Mouse (Mus musculus): ENCODE measurements around the gene Dlk2. TPM values are rescaled to one million over a fixed set of nuclear protein-coding genes. Genes with fewer than 3 reads are reported as not detected.

The Dlk2 gene
- not detected for total RNA-seq (2023)

GRCm38 (mm10) chr17:46297364-46298219 lies at the start of gene Dlk2:
Gene Dlk2, plus strand, starts transcription at chr17:46297421.

GRCm38 (mm10) chr17:46247512-46248188 lies 49.6 kb upstream of the Dlk2 start, which contains the start of the genes Polr1c and Yipf3:
Gene Polr1c, minus strand, starts transcription at chr17:46248054.
Gene Yipf3, plus strand, starts transcription at chr17:46248080.

GRCm38 (mm10) chr17:46253452-46254084 lies 43.7 kb upstream of the Dlk2 start, which contains the start of gene Lrrc73:
Gene Lrrc73, plus strand, starts transcription at chr17:46253531.

GRCm38 (mm10) chr17:46282483-46283123 lies 14.6 kb upstream of the Dlk2 start, which contains the start of gene Tjap1:
Gene Tjap1, minus strand, starts transcription at chr17:46283026.

GRCm38 (mm10) chr17:46327906-46328534 lies 30.8 kb downstream of the Dlk2 start, which contains the start of gene Abcc10:
Gene Abcc10, minus strand, starts transcription at chr17:46328352.

Other genes with a start within 250 kb of the Dlk2 start
- gene Mrps18a, start 186.4 kb upstream of the Dlk2 start, total RNA-seq (2023), result 61.7 TPM
- gene Rsph9, start 153.2 kb upstream of the Dlk2 start, total RNA-seq (2023), result not detected
- gene Mad2l1bp, start 143.9 kb upstream of the Dlk2 start, total RNA-seq (2023), result 21.1 TPM
- gene Gtpbp2, start 136.4 kb upstream of the Dlk2 start, total RNA-seq (2023), result 165 TPM
- gene Polh, start 94.8 kb upstream of the Dlk2 start, total RNA-seq (2023), result 11.8 TPM
- 32.3 TPM for gene Xpo5, start 94.6 kb upstream of the Dlk2 start, total RNA-seq (2023)
- 67.4 TPM for gene Polr1c, start 49.4 kb upstream of the Dlk2 start, total RNA-seq (2023)
- 105 TPM for gene Yipf3, start 49.3 kb upstream of the Dlk2 start, total RNA-seq (2023)
- gene Lrrc73, start 43.9 kb upstream of the Dlk2 start, total RNA-seq (2023), result 1.2 TPM
- 49.3 TPM for gene Tjap1, start 14.4 kb upstream of the Dlk2 start, total RNA-seq (2023)
- gene Abcc10, start 30.9 kb downstream of the Dlk2 start, total RNA-seq (2023), result 13.4 TPM
- 46.2 TPM for gene Zfp318, start 86.3 kb downstream of the Dlk2 start, total RNA-seq (2023)
- gene Crip3, start 131.5 kb downstream of the Dlk2 start, total RNA-seq (2023), result not detected
- not detected for gene Slc22a7, start 141.0 kb downstream of the Dlk2 start, total RNA-seq (2023)
- gene Ttbk1, start 190.3 kb downstream of the Dlk2 start, total RNA-seq (2023), result 0.56 TPM
- not detected for gene Dnph1, start 199.3 kb downstream of the Dlk2 start, total RNA-seq (2023)
- gene Cul9, start 249.0 kb downstream of the Dlk2 start, total RNA-seq (2023), result 13.4 TPM